Mouse (Mus musculus) CH12.LX (cell line): ENCODE results near the gene Glyr1. TPM values are rescaled to one million over a fixed set of nuclear protein-coding genes. Genes with fewer than 3 reads are reported as not detected.
A peak's percentile ranks its signal among the peaks of the same experiment; 100 is the strongest.

ENCODE experiments used
- DNase-seq: peaks from one replicate; pipeline ENCODE4 v3.0.0-alpha.2; 2013; ENCODE audit errors: extremely low read depth
- H3K27ac ChIP-seq: 2 replicates; pipeline ENCODE4 v1.5.1; 2012; ENCODE audit warnings: low read depth, mild to moderate bottlenecking, control low read depth, moderate library complexity; ENCODE audit not compliant: insufficient read depth
- H3K27me3 ChIP-seq: replicated peaks from 2 replicates; pipeline ENCODE3; 2012; ENCODE audit warnings: inconsistent platforms
- H3K36me3 ChIP-seq, 2 experiments: replicated peaks in 1 of 2; 2 replicates each; pipeline versions ENCODE3 to v1.6.1; 2012; ENCODE audit warnings: inconsistent platforms in 1 of 2, low read length in 1 of 2, mild to moderate bottlenecking in 1 of 2, mixed read lengths in 1 of 2, moderate library complexity in 1 of 2; ENCODE audit not compliant: control insufficient read depth in 1 of 2, insufficient read depth in 1 of 2
- H3K4me1 ChIP-seq, 2 experiments: 2 replicates each; pipeline ENCODE4 v1.6.1; 2012; ENCODE audit warnings: inconsistent platforms in 1 of 2, moderate library complexity in 1 of 2; ENCODE audit not compliant: insufficient read depth in 2 of 2, control insufficient read depth in 1 of 2
- H3K4me2 ChIP-seq: 2 replicates; pipeline ENCODE4 v1.6.1; 2012; ENCODE audit warnings: low read depth, mild to moderate bottlenecking, control low read depth; ENCODE audit not compliant: poor library complexity, insufficient read depth, severe bottlenecking
- H3K4me3 ChIP-seq, 3 experiments: fragments of 150-350 bp in 1 of 3; sonication (generic) in 1 of 3; replicated peaks in 1 of 3; 2 replicates each; pipeline versions ENCODE3 to v1.5.1; 2011 to 2012; ENCODE audit warnings: low read depth in 2 of 3, low read length in 2 of 3, mild to moderate bottlenecking in 2 of 3, moderate library complexity in 2 of 3, control low read depth in 1 of 3, improper control_type of control experiment in 1 of 3, inconsistent platforms in 1 of 3, mixed read lengths in 1 of 3; ENCODE audit not compliant: poor library complexity in 1 of 3
- H3K79me2 ChIP-seq: replicated peaks from 2 replicates; pipeline ENCODE4 v1.6.1; 2012; ENCODE audit warnings: mild to moderate bottlenecking, moderate library complexity; ENCODE audit not compliant: control insufficient read depth, poor library complexity, insufficient read depth, severe bottlenecking; ENCODE audit errors: extremely low read depth
- H3K9ac ChIP-seq: 2 replicates; pipeline ENCODE4 v1.6.1; 2012; ENCODE audit warnings: low read depth, mild to moderate bottlenecking, control low read depth, moderate library complexity; ENCODE audit not compliant: insufficient read depth
- H3K9me3 ChIP-seq: replicated peaks from 2 replicates; pipeline ENCODE3; 2012; ENCODE audit warnings: low read length, inconsistent platforms, mixed read lengths
- BHLHE40 ChIP-seq: IDR thresholded peaks from 2 replicates; pipeline ENCODE4 v1.6.1; 2011; ENCODE audit warnings: mild to moderate bottlenecking, low read depth, low read length, improper control_type of control experiment
- CHD1 ChIP-seq: IDR thresholded peaks from 2 replicates; pipeline ENCODE4 v1.6.1; 2012; ENCODE audit warnings: low read depth, low read length, improper control_type of control experiment, inconsistent platforms
- CTCF ChIP-seq, 2 experiments: IDR thresholded peaks in 1 of 2; conservative IDR thresholded peaks in 1 of 2; 2 replicates each; pipeline ENCODE4 v1.5.1; 2011 to 2012; ENCODE audit warnings: low read depth in 2 of 2, low read length in 2 of 2, improper control_type of control experiment in 1 of 2, inconsistent platforms in 1 of 2, mild to moderate bottlenecking in 1 of 2, moderate library complexity in 1 of 2
- E2F4 ChIP-seq: IDR thresholded peaks from 2 replicates; pipeline ENCODE4 v1.6.1; 2011; ENCODE audit warnings: low read depth, low read length, improper control_type of control experiment; ENCODE audit not compliant: insufficient replicate concordance
- EP300 ChIP-seq: IDR thresholded peaks from 2 replicates; pipeline ENCODE4 v1.6.1; 2011; ENCODE audit warnings: low read length, improper control_type of control experiment
- ETS1 ChIP-seq: conservative IDR thresholded peaks from 2 replicates; pipeline ENCODE4 v1.6.1; 2012; ENCODE audit warnings: low read depth, mild to moderate bottlenecking, inconsistent platforms, low read length, improper control_type of control experiment, moderate library complexity
- GABPA ChIP-seq: IDR thresholded peaks from 2 replicates; pipeline ENCODE4 v1.6.1; 2012; ENCODE audit warnings: low read depth, low read length, improper control_type of control experiment, inconsistent platforms; ENCODE audit not compliant: insufficient replicate concordance
- JUN ChIP-seq: IDR thresholded peaks from 2 replicates; pipeline ENCODE4 v1.6.1; 2011; ENCODE audit warnings: low read depth, mild to moderate bottlenecking, low read length, improper control_type of control experiment, moderate library complexity; ENCODE audit not compliant: insufficient read depth
- JUND ChIP-seq: conservative IDR thresholded peaks from 2 replicates; pipeline ENCODE4 v1.6.1; 2011; ENCODE audit warnings: low read depth, low read length, improper control_type of control experiment
- MXI1 ChIP-seq: IDR thresholded peaks from 2 replicates; pipeline ENCODE4 v1.6.1; 2011; ENCODE audit warnings: mild to moderate bottlenecking, low read depth, low read length, improper control_type of control experiment
- NELFE ChIP-seq: IDR thresholded peaks from 2 replicates; pipeline ENCODE4 v1.6.1; 2011; ENCODE audit warnings: low read depth, low read length, improper control_type of control experiment
- NRF1 ChIP-seq: IDR thresholded peaks from 2 replicates; pipeline ENCODE4 v1.6.1; 2014; ENCODE audit warnings: low read depth, mild to moderate bottlenecking, inconsistent platforms, low read length, improper control_type of control experiment, moderate library complexity
- POLR2AphosphoS2 ChIP-seq: IDR thresholded peaks from 2 replicates; pipeline ENCODE4 v1.6.1; 2011; ENCODE audit warnings: low read depth, low read length, improper control_type of control experiment
- RAD21 ChIP-seq: IDR thresholded peaks from 2 replicates; pipeline ENCODE4 v1.6.1; 2011; ENCODE audit warnings: low read depth, mild to moderate bottlenecking, low read length, improper control_type of control experiment, moderate library complexity
- RCOR1 ChIP-seq: conservative IDR thresholded peaks from 2 replicates; pipeline ENCODE4 v1.6.1; 2012; ENCODE audit warnings: low read depth, mild to moderate bottlenecking, inconsistent platforms, low read length, improper control_type of control experiment
- SIN3A ChIP-seq: IDR thresholded peaks from 2 replicates; pipeline ENCODE4 v1.6.1; 2012; ENCODE audit warnings: low read length, improper control_type of control experiment, inconsistent platforms
- SMC3 ChIP-seq: IDR thresholded peaks from 2 replicates; pipeline ENCODE4 v1.6.1; 2011; ENCODE audit warnings: low read depth, low read length, improper control_type of control experiment
- TBP ChIP-seq: conservative IDR thresholded peaks from 2 replicates; pipeline ENCODE4 v1.6.1; 2011; ENCODE audit warnings: low read depth, low read length, improper control_type of control experiment
- UBTF ChIP-seq: IDR thresholded peaks from 2 replicates; pipeline ENCODE4 v1.6.1; 2012; ENCODE audit warnings: low read depth, mild to moderate bottlenecking, inconsistent platforms, low read length, improper control_type of control experiment, moderate library complexity
- USF1 ChIP-seq: IDR thresholded peaks from 2 replicates; pipeline ENCODE4 v1.6.1; 2014; ENCODE audit warnings: low read depth, mild to moderate bottlenecking, inconsistent platforms, low read length, improper control_type of control experiment
- ZC3H11A ChIP-seq: IDR thresholded peaks from 2 replicates; pipeline ENCODE4 v1.6.1; 2012; ENCODE audit warnings: low read depth, mild to moderate bottlenecking, inconsistent platforms, low read length, improper control_type of control experiment
- ZKSCAN1 ChIP-seq: IDR thresholded peaks from 2 replicates; pipeline ENCODE4 v1.6.1; 2012; ENCODE audit warnings: low read depth, inconsistent platforms, low read length, improper control_type of control experiment, borderline replicate concordance
- ZMIZ1 ChIP-seq: IDR thresholded peaks from 2 replicates; pipeline ENCODE4 v1.6.1; 2012; ENCODE audit warnings: low read depth, mild to moderate bottlenecking, inconsistent platforms, low read length, improper control_type of control experiment
- ZNF384 ChIP-seq: IDR thresholded peaks from 2 replicates; pipeline ENCODE4 v1.6.1; 2012; ENCODE audit warnings: low read depth, low read length, improper control_type of control experiment, inconsistent platforms
- dilution Hi-C: fragments of 300-500 bp; cut with MboI; formaldehyde crosslinking; loops from 2 replicates; pipeline ENCODE4 v1.14.3; 2020; ENCODE audit warnings: low sequenced_read_pairs; ENCODE audit not compliant: extremely low pct_unique_long_range_greater_than_20kb, extremely low pct_ligation_motif_present
- in situ Hi-C: fragments of 300-500 bp; cut with MboI; formaldehyde crosslinking; loops from 3 replicates; pipeline ENCODE4 v1.14.3; 2019; ENCODE audit warnings: low sequenced_read_pairs, low pct_ligation_motif_present, low pct_unique_long_range_greater_than_20kb, mixed read lengths
- polyA plus RNA-seq: library from polyadenylated mRNA; unstranded; fragments of >175 nt; gene quantifications from 2 replicates; pipeline ENCODE4 v1.2.1, GENCODE M21; 2012; ENCODE audit warnings: low read depth; ENCODE audit not compliant: insufficient read length
- total RNA-seq, 2 experiments: library from RNA; depleted of rRNA; stranded (reverse); fragments of 300-350 nt in 1 of 2; fragments of >200 nt in 1 of 2; gene quantifications; 2 replicates each; pipeline ENCODE4 v1.2.3; 2012 to 2014

The Glyr1 gene
- total and polyA plus RNA-seq, 3 experiments: 90.6 to 134 (median 132) TPM

- dilution Hi-C loops (no loop called here), in situ Hi-C loops (no loop called here)
- peak overlapping the region; percentile 80 to 93 (median 89) for H3K4me3 ChIP-seq
- peak overlapping the region; percentile 81 for H3K27ac ChIP-seq
- H3K9me3 ChIP-seq: no peaks in the 10 kb centered on the region
- peaks cover 50% of the 10 kb centered on the region for H3K79me2 ChIP-seq
- H3K36me3 ChIP-seq: peaks cover 27 to 49% of the 10 kb centered on the region in 2 experiments
- H3K9ac ChIP-seq: peak overlapping the region; percentile 81
- TF ChIP-seq NRF1 (no peak; the same call in 1 of the 2 replicates), EP300 (no peak), MXI1 (peak; percentile 74), CTCF (conservative IDR thresholded peaks at IDR 0.05 in 1 of 2, IDR thresholded peaks at IDR 0.05 in 1 of 2; ENCODE audit: low read depth in 2 of 2, low read length in 2 of 2) (peak in 1 of 2 experiments; percentile 43; a peak in 2 of 4 replicates), ZC3H11A (no peak), E2F4 (no peak; the same call in 1 of the 2 replicates), RCOR1 (no peak), SIN3A (peak; percentile 92), ZNF384 (0 out of 2 replicates have a peak, but pooled peaks have one; percentile 14), CHD1 (peak; percentile 63; the same call in 1 of the 2 replicates), UBTF (peak; percentile 94)
- H3K27me3 ChIP-seq: no peaks in the 10 kb centered on the region
- peak; percentile 74 for DNase-seq
- H3K4me1 ChIP-seq: peaks cover 0 to 37% of the 10 kb centered on the region in 2 experiments; a peak in 2 of 4 replicates
- peak overlapping the region; percentile 86 for H3K4me2 ChIP-seq
Observed at GRCm38 (mm10) chr16:5050251-5051110, 818 bp upstream of the Glyr1 start.

- Histone ChIP-seq H3K36me3 (peaks cover 30 to 52% of the 10 kb centered on the region in 2 experiments), H3K9me3 (no peaks in the 10 kb centered on the region), H3K79me2 (peaks cover 52% of the 10 kb centered on the region), H3K27ac (peak overlapping the region; percentile 76), H3K4me2 (peak overlapping the region; percentile 100), H3K9ac (peak overlapping the region; percentile 83), H3K4me3 (peak overlapping the region; percentile 79 to 93 (median 89)), H3K27me3 (no peaks in the 10 kb centered on the region), H3K4me1 (peaks cover 0 to 37% of the 10 kb centered on the region in 2 experiments; a peak in 2 of 4 replicates)
- no peak for TF ChIP-seq SMC3
- no peak for TF ChIP-seq JUN
- no peak for TF ChIP-seq E2F4
- no peak for TF ChIP-seq JUND
- TF ChIP-seq TBP: no peak
- no peak for TF ChIP-seq ETS1
- no peak for TF ChIP-seq POLR2AphosphoS2
- no peak for TF ChIP-seq ZKSCAN1
- no peak for TF ChIP-seq ZMIZ1
- TF ChIP-seq CHD1: no peak
- no peak; the same call in 1 of the 2 replicates for TF ChIP-seq UBTF
- no peak for TF ChIP-seq BHLHE40
- TF ChIP-seq CTCF (conservative IDR thresholded peaks at IDR 0.05 in 1 of 2, IDR thresholded peaks at IDR 0.05 in 1 of 2; ENCODE audit: low read depth in 2 of 2, low read length in 2 of 2): no peak
- TF ChIP-seq NELFE: no peak
- TF ChIP-seq RAD21: no peak
- no peak for TF ChIP-seq ZNF384
- no peak for TF ChIP-seq GABPA
- no peak for TF ChIP-seq USF1
- dilution Hi-C loops: no loop called here
- in situ Hi-C loops: no loop called here
- peak; percentile 12 for DNase-seq
Observed at GRCm38 (mm10) chr16:5049182-5049773, 385 bp downstream of the Glyr1 start.
